Mouse (Mus musculus) right cerebral cortex, postnatal 10 days (tissue): Measurements from ENCODE around the gene Trpv2.

ENCODE experiments used
- DNase-seq, 2 experiments: peaks; one replicate each; pipeline ENCODE4 v3.0.0; 2021; ENCODE audit warnings: low spot score in 2 of 2

The Trpv2 gene

GRCm38 (mm10) chr11:62573959-62574702 is at the start of gene Trpv2:
Gene Trpv2, plus strand, starts transcription at chr11:62574486.
- no peak for DNase-seq

- no peak for DNase-seq
Observed at GRCm38 (mm10) chr11:62537089-62537488, 37.2 kb upstream of the Trpv2 start.

GRCm38 (mm10) chr11:62537590-62537989 is 36.7 kb upstream of the Trpv2 start:
- DNase-seq, result no peak

GRCm38 (mm10) chr11:62538321-62539088 is 35.8 kb upstream of the Trpv2 start:
- peak; percentile 61 to 64 for DNase-seq

GRCm38 (mm10) chr11:62539089-62539890 is 35.0 kb upstream of the Trpv2 start, which contains the start of gene Cenpv:
Gene Cenpv, minus strand, starts transcription at chr11:62539261.
- peak; percentile 80 to 83 for DNase-seq

GRCm38 (mm10) chr11:62540167-62540566 is 34.1 kb upstream of the Trpv2 start:
- no peak for DNase-seq

GRCm38 (mm10) chr11:62540969-62541368 is 33.3 kb upstream of the Trpv2 start:
- no peak for DNase-seq

- DNase-seq, result no peak
Observed at GRCm38 (mm10) chr11:62541581-62541980, 32.7 kb upstream of the Trpv2 start.

GRCm38 (mm10) chr11:62543991-62544390 is 30.3 kb upstream of the Trpv2 start:
- no peak for DNase-seq

GRCm38 (mm10) chr11:62549782-62550181 is 24.5 kb upstream of the Trpv2 start:
- peak; percentile 65 to 66 for DNase-seq

- DNase-seq, result peak; percentile 58 to 69
Observed at GRCm38 (mm10) chr11:62550227-62550685, 24.0 kb upstream of the Trpv2 start.

- DNase-seq, result peak; percentile 100
Observed at GRCm38 (mm10) chr11:62550727-62551225, 23.5 kb upstream of the Trpv2 start, which contains the start of gene Ubb. Gene Ubb, plus strand, starts transcription at chr11:62551171.

GRCm38 (mm10) chr11:62551226-62552119 is 22.8 kb upstream of the Trpv2 start:
- peak; percentile 95 for DNase-seq

GRCm38 (mm10) chr11:62553186-62553585 is 21.1 kb upstream of the Trpv2 start:
- DNase-seq, result no peak

- DNase-seq, result no peak
Observed at GRCm38 (mm10) chr11:62553633-62554032, 20.7 kb upstream of the Trpv2 start.

GRCm38 (mm10) chr11:62554163-62554855 is 20.0 kb upstream of the Trpv2 start:
- no peak for DNase-seq

- DNase-seq, result no peak
Observed at GRCm38 (mm10) chr11:62554934-62555517, 19.3 kb upstream of the Trpv2 start.

- DNase-seq, result no peak
Observed at GRCm38 (mm10) chr11:62555896-62556412, 18.3 kb upstream of the Trpv2 start.

GRCm38 (mm10) chr11:62557205-62557604 is 17.1 kb upstream of the Trpv2 start:
- DNase-seq, result no peak
